Mouse (Mus musculus) colon, adult 2 months (tissue): ENCODE results near the gene Vps45. TPM values are rescaled to one million over a fixed set of nuclear protein-coding genes. Genes with fewer than 3 reads are reported as not detected.

Source experiments
- polyA plus RNA-seq: library from polyadenylated mRNA; depleted of rRNA; stranded (reverse); fragments of >200 nt; gene quantifications from 2 replicates; pipeline ENCODE4 v1.2.3, GENCODE M21; 2012; rRNA removed

Gene Vps45
- 3.4 and 4.2 TPM in 2 replicates for polyA plus RNA-seq

DNA sequence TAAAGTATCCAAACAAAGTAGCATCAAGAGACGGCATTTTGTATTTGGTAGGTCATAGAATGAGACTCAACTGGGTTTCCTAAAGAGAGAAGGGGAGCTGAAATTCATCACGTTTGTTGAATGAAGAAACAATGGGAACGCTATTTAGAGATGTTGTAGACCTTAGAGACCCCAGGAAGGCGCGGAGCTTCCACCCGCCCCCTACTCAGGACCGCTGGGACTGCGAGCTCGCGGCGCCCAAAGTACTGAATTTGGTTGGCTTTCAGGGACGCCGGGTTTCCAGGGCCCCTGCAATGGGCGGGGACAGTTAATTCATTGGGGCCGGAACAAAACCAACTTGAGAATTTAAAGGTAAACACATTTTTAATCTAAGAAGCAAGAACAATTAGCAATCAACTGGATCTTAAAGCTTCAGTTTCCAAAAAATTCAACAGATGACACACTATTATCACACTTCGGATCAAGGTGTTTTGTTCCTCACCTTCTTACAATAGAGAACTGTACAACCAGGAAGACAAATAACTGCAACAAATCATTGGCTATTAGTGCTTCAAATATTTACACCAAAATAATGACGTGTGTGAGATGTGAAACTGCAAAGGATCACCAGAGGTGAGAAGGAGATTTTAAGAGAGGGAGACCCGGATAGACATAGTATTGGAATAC, at the start of gene Vps45:
Vps45 (minus strand) TSS at position 236 of the 666 bp plus-strand sequence.

DNA sequence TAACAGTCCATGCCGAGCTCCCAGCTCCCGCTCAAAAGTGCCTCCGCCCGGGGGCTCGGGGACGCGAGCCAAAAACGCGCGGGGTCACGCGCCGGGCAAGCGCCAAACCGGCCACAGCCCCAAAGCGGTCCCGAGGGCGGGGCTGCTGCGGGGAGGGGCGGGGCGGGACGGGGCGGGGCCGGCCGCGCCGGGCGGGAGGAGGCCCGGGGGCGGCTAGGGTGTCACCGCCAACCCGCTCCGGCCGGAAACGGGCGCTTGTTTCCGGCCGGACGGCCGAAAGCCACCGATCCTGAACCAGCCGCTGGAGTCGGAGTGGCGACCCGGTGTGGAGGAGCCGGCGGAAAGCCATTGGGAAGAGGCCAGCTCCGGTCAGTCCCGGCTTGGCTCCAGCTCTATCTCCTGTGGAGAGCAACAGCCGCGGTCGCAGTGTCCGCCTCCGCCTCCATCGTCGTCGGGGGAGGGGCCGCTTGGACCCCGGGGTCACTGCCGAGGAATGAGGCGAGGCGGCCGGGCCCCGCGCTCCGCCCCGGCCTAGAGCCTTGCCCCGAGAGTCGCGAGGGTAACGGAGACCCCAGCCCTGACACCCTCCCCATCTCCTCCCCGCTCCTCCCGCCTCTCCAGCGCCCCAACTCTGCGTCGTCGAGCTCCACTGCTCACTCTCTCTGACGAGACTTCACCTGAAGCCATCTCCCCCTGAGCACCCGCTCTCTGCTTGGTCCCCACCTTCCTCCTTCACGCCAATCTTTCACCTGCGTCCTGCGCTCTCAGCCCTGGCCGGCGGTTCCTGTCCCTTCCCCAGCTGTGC, 46.2 kb upstream of the Vps45 start, which contains the start of gene Otud7b:
Otud7b (plus strand) TSS at position 267 of the 805 bp plus-strand sequence.

DNA sequence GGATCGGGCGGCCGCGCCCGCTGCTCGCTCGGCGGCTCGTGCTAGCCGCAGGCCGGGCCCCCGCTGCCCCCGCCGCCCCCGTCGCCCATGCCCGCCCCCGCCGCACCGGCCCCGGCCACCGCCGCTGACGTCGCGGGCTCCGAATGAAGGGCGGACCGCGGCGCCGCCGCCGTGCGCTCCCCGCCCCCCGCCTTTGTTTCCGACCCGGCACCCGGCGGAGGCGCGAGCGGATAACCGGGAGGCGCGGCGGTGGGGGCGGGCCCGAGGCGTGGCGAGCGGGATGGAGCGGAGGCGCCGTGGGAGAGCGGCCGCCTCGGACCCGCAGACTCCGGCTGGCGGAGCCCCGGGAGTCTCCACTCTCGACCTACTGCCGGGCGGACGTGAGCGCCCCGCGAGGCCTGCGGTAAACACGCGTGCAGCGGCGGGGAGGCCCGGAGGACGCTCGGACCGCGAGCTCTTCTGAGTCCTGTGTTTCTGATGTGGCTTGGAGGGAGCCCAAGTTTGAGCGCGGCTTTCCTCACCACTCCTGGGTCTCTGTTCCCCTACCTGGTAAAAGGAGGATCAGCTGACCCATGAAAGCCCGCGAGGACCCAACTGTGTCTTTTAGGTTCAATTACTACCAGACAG, 62.4 kb downstream of the Vps45 start, which contains the start of gene Plekho1:
Plekho1 (minus strand) TSS at position 200 of the 627 bp plus-strand sequence.

Other genes starting within 250 kb of the Vps45 start
- gene Rprd2, start 239.6 kb downstream of the Vps45 start, polyA plus RNA-seq, result 7.4 and 9.9 TPM in 2 replicates
- 4.4 and 5.8 TPM in 2 replicates for gene Prpf3, start 202.6 kb downstream of the Vps45 start, polyA plus RNA-seq
- gene Mrps21, start 186.9 kb downstream of the Vps45 start, polyA plus RNA-seq, result 46.5 and 49.5 TPM in 2 replicates
- 1.6 and 2.0 TPM in 2 replicates for gene Ciart, start 176.2 kb downstream of the Vps45 start, polyA plus RNA-seq
- gene BC028528, start 166.5 kb downstream of the Vps45 start, polyA plus RNA-seq, result 1.3 and 3.2 TPM in 2 replicates
- gene Aph1a, start 164.5 kb downstream of the Vps45 start, polyA plus RNA-seq, result 185 and 295 TPM in 2 replicates
- gene Car14, start 153.8 kb downstream of the Vps45 start, polyA plus RNA-seq, result 1.0 and 1.2 TPM in 2 replicates
- 4.6 and 12.0 TPM in 2 replicates for gene Anp32e, start 129.2 kb downstream of the Vps45 start, polyA plus RNA-seq
- gene Plekho1, start 62.5 kb downstream of the Vps45 start, polyA plus RNA-seq, result 30.2 and 42.1 TPM in 2 replicates
- gene Otud7b, start 46.1 kb upstream of the Vps45 start, polyA plus RNA-seq, result 16.0 and 17.8 TPM in 2 replicates
- 38.7 and 44.7 TPM in 2 replicates for gene Mtmr11, start 103.5 kb upstream of the Vps45 start, polyA plus RNA-seq
- gene Sf3b4, start 113.9 kb upstream of the Vps45 start, polyA plus RNA-seq, result 72.6 and 80.8 TPM in 2 replicates
- 2.3 and 2.5 TPM in 2 replicates for gene Sv2a, start 122.7 kb upstream of the Vps45 start, polyA plus RNA-seq
- 73.9 and 91.3 TPM in 2 replicates for gene Bola1, start 161.2 kb upstream of the Vps45 start, polyA plus RNA-seq
- 1.8 and 8.0 TPM in 2 replicates for gene Hist2h2ab, start 161.4 kb upstream of the Vps45 start, polyA plus RNA-seq
- 18.8 and 23.5 TPM in 2 replicates for gene Hist2h2ac, start 162.4 kb upstream of the Vps45 start, polyA plus RNA-seq
- 4.2 and 4.6 TPM in 2 replicates for gene Hist2h2be, start 162.7 kb upstream of the Vps45 start, polyA plus RNA-seq
- 105 and 114 TPM in 2 replicates for gene Hist2h3c2, start 180.7 kb upstream of the Vps45 start, polyA plus RNA-seq
- gene Hist2h2aa2, start 181.8 kb upstream of the Vps45 start, polyA plus RNA-seq, result 291 and 333 TPM in 2 replicates
- gene Hist2h2aa1, start 187.0 kb upstream of the Vps45 start, polyA plus RNA-seq, result 316 and 418 TPM in 2 replicates
- gene Hist2h3c1, start 188.2 kb upstream of the Vps45 start, polyA plus RNA-seq, result not detected in 2 replicates
- gene Hist2h4, start 204.8 kb upstream of the Vps45 start, polyA plus RNA-seq, result 6.2 and 7.7 TPM in 2 replicates
- gene Hist2h3b, start 210.2 kb upstream of the Vps45 start, polyA plus RNA-seq, result 93.7 and 97.1 TPM in 2 replicates
- gene Hist2h2bb, start 211.3 kb upstream of the Vps45 start, polyA plus RNA-seq, result 9.4 and 9.5 TPM in 2 replicates
- gene Fcgr1, start 235.5 kb upstream of the Vps45 start, polyA plus RNA-seq, result 1.2 and 1.6 TPM in 2 replicates